Mouse (Mus musculus): Measurements from ENCODE around the gene Cd47. TPM values are rescaled to one million over a fixed set of nuclear protein-coding genes. Genes with fewer than 3 reads are reported as not detected.

The Cd47 gene
- total and polyA plus RNA-seq, 3 experiments: 102 to 277 (median 142) TPM

GRCm38 (mm10) chr16:49753318-49753717 lies 47.0 kb upstream of the Cd47 start:
- dilution Hi-C loops (cut with MboI; ENCODE audit: extremely low pct_ligation_motif_present, extremely low pct_unique_long_range_greater_than_20kb, low sequenced_read_pairs): no loop called here
- no peak overlapping the region for H3K27ac ChIP-seq (ENCODE audit: insufficient read depth, low read depth)
- in situ Hi-C loops (cut with MboI; ENCODE audit: low pct_ligation_motif_present, low pct_unique_long_range_greater_than_20kb, low sequenced_read_pairs): no loop called here
- H3K9me3 ChIP-seq (replicated peaks; ENCODE audit: low read length): no peaks in the 10 kb centered on the region
- TF ChIP-seq RAD21 (IDR thresholded peaks at IDR 0.05; ENCODE audit: low read depth, low read length): no peak
- TF ChIP-seq EP300 (IDR thresholded peaks at IDR 0.05; ENCODE audit: low read length): no peak
- no peak for TF ChIP-seq ZMIZ1 (IDR thresholded peaks at IDR 0.05; ENCODE audit: low read depth, low read length)
- TF ChIP-seq ETS1 (conservative IDR thresholded peaks at IDR 0.05; ENCODE audit: low read depth, low read length): no peak
- TF ChIP-seq RCOR1 (conservative IDR thresholded peaks at IDR 0.05; ENCODE audit: low read depth, low read length): no peak
- no peak for TF ChIP-seq HCFC1 (IDR thresholded peaks at IDR 0.05; ENCODE audit: low read depth, low read length)
- TF ChIP-seq UBTF (IDR thresholded peaks at IDR 0.05; ENCODE audit: low read depth, low read length): no peak
- no peak for TF ChIP-seq IRF4 (IDR thresholded peaks at IDR 0.05; ENCODE audit: low read depth, low read length)
- TF ChIP-seq ELF1 (IDR thresholded peaks at IDR 0.05; ENCODE audit: low read depth, low read length): no peak
- no peak for TF ChIP-seq ZNF384 (IDR thresholded peaks at IDR 0.05; ENCODE audit: low read depth, low read length)
- TF ChIP-seq MEF2A (IDR thresholded peaks at IDR 0.05; ENCODE audit: borderline replicate concordance, low read depth, low read length): no peak
- TF ChIP-seq MXI1 (IDR thresholded peaks at IDR 0.05; ENCODE audit: low read depth, low read length): no peak
- TF ChIP-seq SMC3 (IDR thresholded peaks at IDR 0.05; ENCODE audit: low read depth, low read length): no peak
- no peaks in the 10 kb centered on the region for H3K27me3 ChIP-seq (replicated peaks)
- no peak overlapping the region for H3K4me3 ChIP-seq (replicated peaks in 1 of 3; ENCODE audit: low read depth in 2 of 3, low read length in 2 of 3, poor library complexity in 1 of 3)
- no peaks in the 10 kb centered on the region for H3K79me2 ChIP-seq (replicated peaks; ENCODE audit: control insufficient read depth, extremely low read depth, insufficient read depth, poor library complexity, severe bottlenecking)
- H3K36me3 ChIP-seq (replicated peaks in 1 of 2; ENCODE audit: control insufficient read depth in 1 of 2, insufficient read depth in 1 of 2, low read length in 1 of 2): peaks cover 0 to 10% of the 10 kb centered on the region in 2 experiments
- no peak overlapping the region for H3K9ac ChIP-seq (ENCODE audit: insufficient read depth, low read depth)
- no peak for DNase-seq (ENCODE audit: extremely low read depth)
- H3K4me2 ChIP-seq (ENCODE audit: insufficient read depth, low read depth, poor library complexity, severe bottlenecking): no peak overlapping the region
- no peaks in the 10 kb centered on the region for H3K4me1 ChIP-seq (ENCODE audit: control insufficient read depth in 1 of 2, insufficient read depth in 2 of 2)

- TF ChIP-seq PAX5 (IDR thresholded peaks at IDR 0.05; ENCODE audit: low read length) (no peak), ZNF384 (IDR thresholded peaks at IDR 0.05; ENCODE audit: low read depth, low read length) (no peak), NRF1 (IDR thresholded peaks at IDR 0.05; ENCODE audit: low read depth, low read length) (no peak), ZKSCAN1 (IDR thresholded peaks at IDR 0.05; ENCODE audit: borderline replicate concordance, low read depth, low read length) (no peak), USF2 (conservative IDR thresholded peaks at IDR 0.05; ENCODE audit: low read depth, low read length) (no peak), E2F4 (IDR thresholded peaks at IDR 0.05; ENCODE audit: insufficient replicate concordance, low read depth, low read length) (no peak), MYC (IDR thresholded peaks at IDR 0.05; ENCODE audit: low read depth, low read length) (no peak), USF1 (IDR thresholded peaks at IDR 0.05; ENCODE audit: low read depth, low read length) (no peak), GABPA (IDR thresholded peaks at IDR 0.05; ENCODE audit: insufficient replicate concordance, low read depth, low read length) (no peak), CTCF (conservative IDR thresholded peaks at IDR 0.05 in 1 of 2, IDR thresholded peaks at IDR 0.05 in 1 of 2; ENCODE audit: low read depth in 2 of 2, low read length in 2 of 2) (no peak), EP300 (IDR thresholded peaks at IDR 0.05; ENCODE audit: low read length) (no peak), MEF2A (IDR thresholded peaks at IDR 0.05; ENCODE audit: borderline replicate concordance, low read depth, low read length) (no peak), IRF4 (IDR thresholded peaks at IDR 0.05; ENCODE audit: low read depth, low read length) (no peak)
- dilution Hi-C loops (cut with MboI; ENCODE audit: extremely low pct_ligation_motif_present, extremely low pct_unique_long_range_greater_than_20kb, low sequenced_read_pairs): no loop called here
Measured at GRCm38 (mm10) chr16:49760517-49761203, 39.7 kb upstream of the Cd47 start.

More at GRCm38 (mm10) chr16:49760517-49761203, 39.7 kb upstream of the Cd47 start:
- Histone ChIP-seq H3K4me1 (ENCODE audit: control insufficient read depth in 1 of 2, insufficient read depth in 2 of 2) (no peaks in the 10 kb centered on the region), H3K9ac (ENCODE audit: insufficient read depth, low read depth) (no peak overlapping the region), H3K9me3 (replicated peaks; ENCODE audit: low read length) (no peaks in the 10 kb centered on the region), H3K79me2 (replicated peaks; ENCODE audit: control insufficient read depth, extremely low read depth, insufficient read depth, poor library complexity, severe bottlenecking) (no peaks in the 10 kb centered on the region), H3K4me2 (ENCODE audit: insufficient read depth, low read depth, poor library complexity, severe bottlenecking) (no peak overlapping the region), H3K27me3 (replicated peaks) (no peaks in the 10 kb centered on the region), H3K36me3 (replicated peaks in 1 of 2; ENCODE audit: control insufficient read depth in 1 of 2, insufficient read depth in 1 of 2, low read length in 1 of 2) (peaks cover 5 to 47% of the 10 kb centered on the region in 2 experiments), H3K27ac (ENCODE audit: insufficient read depth, low read depth) (no peak overlapping the region), H3K4me3 (replicated peaks in 1 of 3; ENCODE audit: low read depth in 2 of 3, low read length in 2 of 3, poor library complexity in 1 of 3) (no peak overlapping the region)
- in situ Hi-C loops (cut with MboI; ENCODE audit: low pct_ligation_motif_present, low pct_unique_long_range_greater_than_20kb, low sequenced_read_pairs): loop anchor here (10.0 kb wide), 1 partner anchor 274 kb away; no protein-coding TSS in a partner anchor
- no peak for DNase-seq (ENCODE audit: extremely low read depth)
